Mouse (Mus musculus): Measurements from ENCODE around the gene H2-Ke6. TPM values are rescaled to one million over a fixed set of nuclear protein-coding genes. Genes with fewer than 3 reads are reported as not detected.

The H2-Ke6 gene
- polyA plus RNA-seq, 1 experiment from 2014 or later, result 30.1 TPM

DNA sequence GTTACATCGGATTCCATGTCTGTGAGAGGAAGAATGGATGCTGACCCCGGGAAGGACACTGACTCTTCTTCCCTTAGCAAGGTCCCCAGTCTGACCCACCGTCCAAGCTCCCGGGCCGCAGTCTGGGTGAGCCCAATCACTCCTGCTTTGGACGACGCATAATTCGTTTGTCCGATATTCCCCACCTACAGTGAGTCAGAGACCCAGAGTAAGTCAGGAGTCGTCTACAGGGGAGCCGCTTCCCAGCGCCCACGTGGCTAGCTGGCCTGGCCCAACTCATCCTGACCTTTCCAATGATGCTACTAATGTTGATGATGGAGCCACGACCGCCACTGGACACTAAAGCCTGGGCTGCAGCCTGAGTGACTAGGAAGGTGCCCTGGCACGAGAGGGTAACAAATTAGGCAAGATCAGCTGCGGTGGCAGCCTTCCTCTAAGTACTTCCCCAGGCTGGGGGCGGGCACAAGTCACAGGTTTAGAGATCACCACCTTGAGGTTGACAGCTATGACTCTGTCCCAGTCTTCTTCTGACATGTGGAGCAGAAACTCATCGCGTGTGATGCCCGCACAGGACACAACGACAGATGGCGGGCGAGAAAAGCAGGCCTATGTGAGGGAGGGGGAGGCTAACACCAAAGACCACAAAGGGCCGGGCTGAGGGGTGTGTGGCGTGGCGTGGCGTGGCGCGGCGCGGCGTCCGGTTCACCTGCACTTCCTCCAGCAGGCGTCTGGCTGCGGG lies 774 bp downstream of the H2-Ke6 start:
- peak overlapping the region; percentile 85 for H3K4me3 ChIP-seq (ENCODE audit: low read depth, low read length)
- H3K27ac ChIP-seq (ENCODE audit: low read length), result peak overlapping the region; percentile 85
- H3K9ac ChIP-seq (ENCODE audit: low read depth, low read length), result peak overlapping the region; percentile 74
- H3K4me1 ChIP-seq (ENCODE audit: control insufficient read depth, low read depth, low read length), result peaks cover 56% of the 10 kb centered on the region
- H3K27me3 ChIP-seq (ENCODE audit: control insufficient read depth, insufficient read depth, low read depth, low read length), result no peaks in the 10 kb centered on the region
- no peaks in the 10 kb centered on the region for H3K9me3 ChIP-seq (replicated peaks; ENCODE audit: control insufficient read depth, low read length)
- ATAC-seq (ENCODE audit: low read depth), result no peak
- peak overlapping the region; percentile 99 for H3K4me2 ChIP-seq (ENCODE audit: low read depth, low read length)
- H3K36me3 ChIP-seq (ENCODE audit: control insufficient read depth, insufficient read depth), result peaks cover 26% of the 10 kb centered on the region; the same call in 1 of the 2 replicates
- WGBS (ENCODE audit: insufficient replicate concordance), result 11% methylated on average over 36 of the region's 36 CpGs

DNA sequence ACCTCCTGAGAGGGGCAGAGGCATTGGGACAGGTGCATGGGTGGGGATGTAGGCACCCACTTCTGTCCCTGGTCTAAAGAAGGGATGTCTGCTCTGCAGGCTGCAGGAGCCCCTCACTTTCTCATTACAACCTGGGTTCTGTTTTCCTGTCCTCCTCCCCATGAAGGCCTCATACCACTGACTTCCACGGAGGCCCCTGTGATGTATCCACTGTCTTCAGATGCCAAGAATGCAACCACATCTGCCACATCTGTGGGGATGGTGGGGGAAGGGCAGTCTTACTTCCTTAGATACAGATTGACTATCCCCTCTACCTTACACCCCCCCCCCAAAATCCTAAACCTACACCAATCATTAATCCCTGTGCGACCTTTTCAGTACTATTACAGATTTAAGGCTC lies 1.6 kb downstream of the H2-Ke6 start:
- no peak overlapping the region for H3K4me3 ChIP-seq (ENCODE audit: low read depth, low read length)
- peaks cover 27% of the 10 kb centered on the region; the same call in 1 of the 2 replicates for H3K36me3 ChIP-seq (ENCODE audit: control insufficient read depth, insufficient read depth)
- no peak overlapping the region for H3K4me2 ChIP-seq (ENCODE audit: low read depth, low read length)
- 34% methylated on average over 2 of the region's 2 CpGs for WGBS (ENCODE audit: insufficient replicate concordance)
- no peak for ATAC-seq (ENCODE audit: low read depth)
- peaks cover 56% of the 10 kb centered on the region for H3K4me1 ChIP-seq (ENCODE audit: control insufficient read depth, low read depth, low read length)
- no peaks in the 10 kb centered on the region for H3K9me3 ChIP-seq (replicated peaks; ENCODE audit: control insufficient read depth, low read length)
- no peaks in the 10 kb centered on the region for H3K27me3 ChIP-seq (ENCODE audit: control insufficient read depth, insufficient read depth, low read depth, low read length)
- H3K27ac ChIP-seq (ENCODE audit: low read length), result no peak overlapping the region
- H3K9ac ChIP-seq (ENCODE audit: low read depth, low read length), result no peak overlapping the region

DNA sequence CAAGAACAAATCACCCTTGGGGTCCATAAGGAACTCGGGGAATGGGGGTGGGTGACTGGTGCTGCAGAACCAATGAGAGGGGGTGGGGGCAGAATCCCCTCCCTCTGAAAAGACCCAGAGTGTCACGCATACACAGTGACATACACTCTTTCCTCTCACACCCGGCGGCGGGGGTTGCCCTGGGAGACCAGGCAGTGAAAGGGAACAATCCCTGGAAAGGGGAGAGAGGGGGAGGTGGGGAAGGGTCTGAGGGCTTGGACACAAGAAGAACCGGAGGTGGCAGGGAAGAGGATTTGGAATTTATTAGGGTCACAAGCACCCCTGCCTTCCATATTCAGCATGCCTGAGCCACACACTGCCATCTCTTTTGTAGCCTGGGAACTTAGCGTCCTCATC lies 2.1 kb downstream of the H2-Ke6 start:
- WGBS (ENCODE audit: insufficient replicate concordance), result 54% methylated on average over 7 of the region's 7 CpGs
- H3K4me1 ChIP-seq (ENCODE audit: control insufficient read depth, low read depth, low read length), result peaks cover 54% of the 10 kb centered on the region
- H3K27me3 ChIP-seq (ENCODE audit: control insufficient read depth, insufficient read depth, low read depth, low read length), result no peaks in the 10 kb centered on the region
- no peak overlapping the region; the same call in 1 of the 2 replicates for H3K4me2 ChIP-seq (ENCODE audit: low read depth, low read length)
- H3K27ac ChIP-seq (ENCODE audit: low read length), result no peak overlapping the region
- no peak overlapping the region for H3K4me3 ChIP-seq (ENCODE audit: low read depth, low read length)
- peaks cover 31% of the 10 kb centered on the region for H3K36me3 ChIP-seq (ENCODE audit: control insufficient read depth, insufficient read depth)
- no peak for ATAC-seq (ENCODE audit: low read depth)
- H3K9ac ChIP-seq (ENCODE audit: low read depth, low read length), result no peak overlapping the region
- no peaks in the 10 kb centered on the region for H3K9me3 ChIP-seq (replicated peaks; ENCODE audit: control insufficient read depth, low read length)

DNA sequence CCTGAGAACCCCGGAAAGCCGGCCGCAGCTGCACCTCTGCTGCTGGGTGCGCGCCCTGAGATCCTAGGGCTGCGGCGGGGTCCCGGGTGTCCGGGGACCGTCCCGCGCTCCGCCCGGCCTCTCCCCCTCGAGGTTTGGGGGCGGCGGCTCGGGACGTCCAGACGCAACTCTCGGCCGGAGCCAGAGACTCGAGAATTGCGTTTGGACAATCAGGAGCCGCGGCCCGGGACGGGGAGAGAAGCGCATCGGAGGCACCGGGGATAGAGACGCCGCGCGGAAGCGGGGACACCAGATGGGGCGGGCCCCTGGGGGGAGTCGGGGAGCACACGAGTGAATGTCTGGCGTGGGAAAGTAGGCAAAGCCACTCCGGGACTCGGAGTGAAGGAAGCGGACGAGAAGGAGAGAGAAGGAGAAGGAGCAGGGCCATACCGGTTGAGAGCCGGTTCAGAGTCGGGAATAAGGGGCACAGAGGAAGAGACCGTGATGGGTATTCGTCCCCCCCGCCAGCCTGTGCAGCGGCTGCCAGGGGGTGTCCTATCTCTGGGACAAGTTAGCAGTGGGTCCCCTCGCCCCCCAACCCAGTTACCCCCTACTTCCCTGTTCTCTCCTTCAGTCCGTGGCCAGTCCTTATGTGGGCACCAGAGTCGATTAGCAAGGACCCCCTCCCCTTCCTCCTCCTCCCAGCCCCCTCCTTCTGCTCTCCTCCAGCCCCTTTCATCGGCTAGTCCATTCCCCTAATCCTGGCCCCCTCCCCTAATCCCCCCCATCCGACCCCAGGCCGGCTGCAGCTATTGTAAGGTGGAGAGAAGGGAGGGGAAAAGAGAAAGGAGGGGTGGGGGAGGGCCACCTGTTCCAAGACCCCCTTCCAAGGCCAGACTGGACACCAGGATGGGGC lies 2.8 kb downstream of the H2-Ke6 start:
- peaks cover 32% of the 10 kb centered on the region for H3K36me3 ChIP-seq (ENCODE audit: control insufficient read depth, insufficient read depth)
- peak overlapping the region; percentile 82 for H3K9ac ChIP-seq (ENCODE audit: low read depth, low read length)
- H3K27me3 ChIP-seq (ENCODE audit: control insufficient read depth, insufficient read depth, low read depth, low read length), result no peaks in the 10 kb centered on the region
- H3K4me1 ChIP-seq (ENCODE audit: control insufficient read depth, low read depth, low read length), result peaks cover 48% of the 10 kb centered on the region
- WGBS (ENCODE audit: insufficient replicate concordance), result 2% methylated on average over 57 of the region's 57 CpGs
- ATAC-seq (ENCODE audit: low read depth), result no peak
- no peaks in the 10 kb centered on the region; the same call in 1 of the 2 replicates for H3K9me3 ChIP-seq (replicated peaks; ENCODE audit: control insufficient read depth, low read length)
- H3K4me2 ChIP-seq (ENCODE audit: low read depth, low read length), result peak overlapping the region; percentile 96
- peak overlapping the region; percentile 89 for H3K4me3 ChIP-seq (ENCODE audit: low read depth, low read length)
- H3K27ac ChIP-seq (ENCODE audit: low read length), result peak overlapping the region; percentile 81

DNA sequence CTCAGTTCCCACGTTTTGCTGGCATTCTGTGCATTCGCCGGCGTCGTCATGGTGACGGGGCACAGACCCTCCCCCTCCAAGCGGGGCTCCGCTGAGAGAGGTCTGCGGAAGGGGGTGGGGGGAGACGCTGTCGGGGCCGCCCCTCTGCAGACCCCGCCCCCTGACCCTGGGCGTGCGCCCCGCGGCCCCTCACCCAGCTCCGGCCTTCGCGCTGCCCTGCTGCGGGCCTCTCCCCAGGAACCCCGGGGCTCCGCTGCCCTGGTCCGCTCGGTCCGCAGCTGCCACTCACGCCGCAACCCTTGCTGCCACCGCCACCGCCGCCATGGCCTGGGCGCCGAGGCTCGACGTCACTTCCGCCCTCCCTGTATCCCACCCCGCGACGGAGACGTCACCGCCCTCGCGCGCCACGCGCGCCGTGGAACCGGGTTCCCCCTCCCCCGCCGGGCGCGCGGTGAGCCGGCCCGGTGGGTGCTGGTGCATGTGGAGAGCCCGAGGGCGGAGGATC lies 3.5 kb downstream of the H2-Ke6 start, which contains the start of gene Ring1:
TSS of gene Ring1 (minus strand) at position 364 of the 505 bp plus-strand sequence.
- Histone ChIP-seq H3K27ac (ENCODE audit: low read length) (peak within 1 kb of the TSS; percentile 81), H3K4me2 (ENCODE audit: low read depth, low read length) (peak within 1 kb of the TSS; percentile 96), H3K36me3 (ENCODE audit: control insufficient read depth, insufficient read depth) (peaks cover 25% of the 10 kb centered on the region), H3K9ac (ENCODE audit: low read depth, low read length) (peak within 1 kb of the TSS; percentile 82), H3K9me3 (replicated peaks; ENCODE audit: control insufficient read depth, low read length) (peaks cover 5% of the 10 kb centered on the region), H3K4me1 (ENCODE audit: control insufficient read depth, low read depth, low read length) (peaks cover 41% of the 10 kb centered on the region), H3K27me3 (ENCODE audit: control insufficient read depth, insufficient read depth, low read depth, low read length) (no peaks in the 10 kb centered on the region), H3K4me3 (ENCODE audit: low read depth, low read length) (peak within 1 kb of the TSS; percentile 89)
- WGBS (ENCODE audit: insufficient replicate concordance), result under 1% methylated on average over 48 of the region's 58 CpGs
- ATAC-seq (ENCODE audit: low read depth), result peak; percentile 48

DNA sequence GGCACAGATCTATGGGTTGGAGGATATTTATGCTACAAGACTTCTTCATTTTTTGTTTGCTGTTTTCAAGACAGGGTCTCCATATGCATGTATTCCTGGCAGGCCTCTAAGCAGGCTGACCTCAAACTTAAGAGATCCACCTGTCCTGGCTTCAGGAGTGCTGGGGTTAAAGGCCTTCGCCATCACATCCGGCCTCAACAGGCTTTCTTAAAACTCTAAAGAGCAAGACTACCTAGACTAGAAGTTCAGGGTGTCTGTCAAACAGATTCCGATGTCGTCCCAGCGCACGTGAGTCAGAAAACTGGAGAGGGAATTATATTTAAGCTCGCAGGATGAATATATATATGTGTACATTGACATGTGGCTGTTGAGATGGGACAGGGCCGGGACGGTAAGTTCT lies 4.2 kb downstream of the H2-Ke6 start:
- H3K9ac ChIP-seq (ENCODE audit: low read depth, low read length), result peak overlapping the region; percentile 82
- peaks cover 8% of the 10 kb centered on the region for H3K9me3 ChIP-seq (replicated peaks; ENCODE audit: control insufficient read depth, low read length)
- H3K4me3 ChIP-seq (ENCODE audit: low read depth, low read length), result peak overlapping the region; percentile 89
- H3K4me2 ChIP-seq (ENCODE audit: low read depth, low read length), result peak overlapping the region; percentile 96
- ATAC-seq (ENCODE audit: low read depth), result no peak
- H3K36me3 ChIP-seq (ENCODE audit: control insufficient read depth, insufficient read depth), result peaks cover 22% of the 10 kb centered on the region
- whole genome bisulfite sequencing (ENCODE audit: insufficient replicate concordance), result 66% methylated on average over 9 of the region's 9 CpGs
- H3K27me3 ChIP-seq (ENCODE audit: control insufficient read depth, insufficient read depth, low read depth, low read length), result no peaks in the 10 kb centered on the region
- no peak overlapping the region for H3K27ac ChIP-seq (ENCODE audit: low read length)
- H3K4me1 ChIP-seq (ENCODE audit: control insufficient read depth, low read depth, low read length), result peaks cover 40% of the 10 kb centered on the region

DNA sequence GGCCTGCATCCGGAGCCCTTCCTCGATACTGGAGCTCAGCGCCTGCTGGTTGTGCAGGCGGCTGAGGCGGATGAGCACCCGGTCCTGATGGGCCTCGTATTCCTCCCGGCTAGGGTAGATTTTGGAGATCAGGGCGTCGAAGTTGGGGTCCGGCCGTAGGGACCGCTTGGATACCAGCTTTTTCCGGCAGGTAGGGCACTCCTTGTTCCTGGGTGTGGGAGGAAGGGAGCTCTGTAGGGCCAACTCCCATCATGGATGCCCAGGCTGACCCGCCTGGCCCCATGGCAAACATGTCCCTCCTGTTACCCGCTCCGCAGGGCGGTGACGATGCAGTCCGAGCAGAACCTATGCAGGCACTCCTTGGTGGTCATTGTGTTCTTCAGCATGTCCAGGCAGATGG lies 4.9 kb downstream of the H2-Ke6 start:
- no peak for ATAC-seq (ENCODE audit: low read depth)
- H3K9ac ChIP-seq (ENCODE audit: low read depth, low read length), result no peak overlapping the region
- peaks cover 19% of the 10 kb centered on the region for H3K36me3 ChIP-seq (ENCODE audit: control insufficient read depth, insufficient read depth)
- no peaks in the 10 kb centered on the region for H3K27me3 ChIP-seq (ENCODE audit: control insufficient read depth, insufficient read depth, low read depth, low read length)
- no peak overlapping the region for H3K4me2 ChIP-seq (ENCODE audit: low read depth, low read length)
- peaks cover 34% of the 10 kb centered on the region for H3K4me1 ChIP-seq (ENCODE audit: control insufficient read depth, low read depth, low read length)
- 92% methylated on average over 20 of the region's 20 CpGs for WGBS (ENCODE audit: insufficient replicate concordance)
- peaks cover 8% of the 10 kb centered on the region for H3K9me3 ChIP-seq (replicated peaks; ENCODE audit: control insufficient read depth, low read length)
- H3K27ac ChIP-seq (ENCODE audit: low read length), result no peak overlapping the region
- no peak overlapping the region for H3K4me3 ChIP-seq (ENCODE audit: low read depth, low read length)

DNA sequence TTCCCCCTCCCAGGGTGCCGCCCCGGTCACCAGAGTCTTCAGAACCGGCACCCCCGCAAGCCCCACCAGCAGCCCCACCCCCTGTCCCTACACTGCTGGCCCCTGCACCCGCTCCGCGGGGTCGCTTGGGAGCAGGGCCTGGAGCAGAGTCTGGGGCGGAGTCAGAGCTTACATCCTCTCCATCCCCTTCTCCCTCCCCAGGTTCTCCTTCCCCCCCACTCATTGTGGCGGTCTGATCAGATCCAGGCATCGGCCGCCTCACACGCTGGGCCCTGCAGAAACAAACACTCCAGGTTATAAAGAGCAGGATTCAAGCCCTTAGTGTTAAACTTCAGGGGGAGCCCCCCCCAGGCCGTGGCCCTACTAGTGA lies 5.5 kb downstream of the H2-Ke6 start:
- no peak overlapping the region for H3K9ac ChIP-seq (ENCODE audit: low read depth, low read length)
- 86% methylated on average over 14 of the region's 14 CpGs for WGBS (ENCODE audit: insufficient replicate concordance)
- H3K4me2 ChIP-seq (ENCODE audit: low read depth, low read length), result no peak overlapping the region
- H3K4me3 ChIP-seq (ENCODE audit: low read depth, low read length), result no peak overlapping the region
- no peak for ATAC-seq (ENCODE audit: low read depth)
- H3K9me3 ChIP-seq (replicated peaks; ENCODE audit: control insufficient read depth, low read length), result peaks cover 8% of the 10 kb centered on the region
- H3K27ac ChIP-seq (ENCODE audit: low read length), result no peak overlapping the region
- H3K36me3 ChIP-seq (ENCODE audit: control insufficient read depth, insufficient read depth), result peaks cover 19% of the 10 kb centered on the region
- H3K4me1 ChIP-seq (ENCODE audit: control insufficient read depth, low read depth, low read length), result peaks cover 32% of the 10 kb centered on the region
- H3K27me3 ChIP-seq (ENCODE audit: control insufficient read depth, insufficient read depth, low read depth, low read length), result no peaks in the 10 kb centered on the region
